Mouse (Mus musculus): ENCODE data around the gene Flna.

- no peak for TF ChIP-seq CTCF (IDR thresholded peaks at IDR 0.05; ENCODE audit: borderline replicate concordance, insufficient read depth, low read depth, low read length)
- no peak for TF ChIP-seq POLR2A (IDR thresholded peaks at IDR 0.05; ENCODE audit: borderline replicate concordance, insufficient read depth, low read length)
Observed at GRCm38 (mm10) chrX:74254888-74255565, 5.4 kb upstream of the Flna start.

Data from cerebellum, adult 2 months (tissue).